Mouse (Mus musculus): ENCODE data around the gene Nup62.
"Not testable (repeated sequence)": the region's sequence is repeated elsewhere in the genome, so short reads cannot be mapped to it uniquely, and the experiment has no call there.

The Nup62 gene

DNA sequence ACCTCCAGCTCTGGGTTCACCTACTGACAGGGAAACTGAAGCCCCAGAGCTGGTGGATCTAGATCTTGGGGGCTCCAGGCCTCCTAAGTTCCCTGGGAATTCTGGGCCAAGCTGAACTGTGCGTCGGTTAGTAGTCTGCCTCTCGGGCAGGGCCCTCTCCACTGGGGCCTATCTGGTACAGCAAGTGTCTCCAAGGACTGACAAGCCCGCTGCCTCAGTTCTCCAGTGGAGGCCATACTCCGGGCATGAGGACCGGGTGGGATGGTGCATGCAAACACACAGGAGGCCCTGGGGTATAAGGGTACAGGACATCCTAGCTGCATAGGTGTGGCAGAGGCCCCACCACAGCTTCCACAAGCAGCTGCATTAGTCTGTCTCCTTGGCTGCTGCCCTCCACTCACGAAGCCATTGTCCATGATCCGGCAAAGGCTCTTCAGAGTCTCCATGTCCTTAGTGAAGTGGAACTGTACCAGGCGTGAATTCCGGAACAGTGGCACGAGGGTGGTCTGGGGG lies 48.1 kb downstream of the Nup62 start:
- DNase-seq (ENCODE audit: low spot score in 2 of 2): no peak

- DNase-seq (ENCODE audit: low spot score in 2 of 2): no peak
Observed at GRCm38 (mm10) chr7:44864595-44865542, 49.0 kb downstream of the Nup62 start.

DNA sequence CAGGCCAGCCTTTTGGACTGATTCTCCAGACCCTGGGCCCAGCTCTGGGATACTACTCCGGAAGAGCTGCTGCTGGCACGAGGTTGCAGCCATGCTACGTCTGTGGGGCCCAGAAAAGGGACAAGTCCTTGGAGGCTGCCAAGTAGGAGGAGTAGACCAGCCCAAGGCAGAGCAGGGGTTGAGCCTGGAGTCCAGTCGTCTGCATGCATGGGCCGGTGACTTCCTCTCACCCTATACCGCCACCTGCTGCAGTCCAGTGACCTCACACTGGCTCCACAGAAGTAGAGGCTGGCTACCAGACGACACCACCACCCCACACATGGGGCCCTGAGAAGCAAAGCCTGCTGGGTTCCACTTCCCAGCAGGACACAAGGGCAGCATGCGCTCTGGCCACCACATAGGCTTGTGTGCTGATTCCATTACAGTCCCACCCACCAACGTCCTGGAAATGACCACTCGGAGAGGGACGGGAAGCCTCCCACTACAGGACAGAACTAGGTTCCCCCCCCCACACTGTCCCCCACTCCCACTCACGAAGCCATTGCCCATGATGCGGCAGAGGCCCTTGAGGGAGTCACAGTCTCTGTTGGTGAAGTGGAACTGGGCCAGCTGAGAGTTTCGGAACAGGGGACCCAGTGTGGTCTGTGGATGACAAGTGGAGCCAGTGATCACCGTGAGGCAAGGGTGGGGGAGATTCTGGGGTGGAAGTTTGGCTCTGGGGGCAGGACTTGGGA lies 50.6 kb downstream of the Nup62 start:
- DNase-seq (ENCODE audit: low spot score in 2 of 2): no peak

DNA sequence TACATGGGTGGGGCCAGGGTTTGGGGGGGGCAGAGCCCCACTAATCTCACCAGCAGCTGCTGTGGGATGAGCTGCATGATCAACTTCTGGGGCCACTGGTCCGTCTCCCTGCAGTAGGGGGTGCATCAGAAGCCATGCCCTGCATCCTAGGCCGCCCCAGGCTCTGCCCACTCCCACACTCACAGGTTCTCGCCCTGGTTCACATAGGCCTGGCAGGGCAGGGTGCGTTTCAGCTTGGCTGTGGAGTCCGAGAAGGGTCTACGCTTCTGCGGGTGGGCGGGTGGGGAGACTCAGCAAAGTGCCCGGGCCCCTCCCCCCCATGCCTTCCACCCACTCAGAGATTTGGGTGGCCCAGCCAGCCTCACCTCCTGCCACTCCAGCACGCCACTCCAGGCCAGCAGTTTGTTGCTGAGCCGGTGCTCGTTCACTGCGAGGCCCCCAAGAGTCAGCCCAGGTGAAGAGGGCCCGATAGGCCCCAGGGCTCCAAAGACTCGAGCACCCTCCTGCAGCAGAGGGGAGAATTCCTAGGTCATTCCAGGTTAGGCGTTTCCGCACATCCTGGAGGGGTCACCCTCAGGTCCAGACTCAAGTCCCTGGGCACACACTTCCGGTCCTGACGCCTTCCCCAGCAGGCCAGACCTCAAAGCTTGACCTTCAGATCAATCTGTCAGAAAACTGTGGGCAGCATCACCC lies 51.3 kb downstream of the Nup62 start:
- no peak for DNase-seq (ENCODE audit: low spot score in 2 of 2)

DNA sequence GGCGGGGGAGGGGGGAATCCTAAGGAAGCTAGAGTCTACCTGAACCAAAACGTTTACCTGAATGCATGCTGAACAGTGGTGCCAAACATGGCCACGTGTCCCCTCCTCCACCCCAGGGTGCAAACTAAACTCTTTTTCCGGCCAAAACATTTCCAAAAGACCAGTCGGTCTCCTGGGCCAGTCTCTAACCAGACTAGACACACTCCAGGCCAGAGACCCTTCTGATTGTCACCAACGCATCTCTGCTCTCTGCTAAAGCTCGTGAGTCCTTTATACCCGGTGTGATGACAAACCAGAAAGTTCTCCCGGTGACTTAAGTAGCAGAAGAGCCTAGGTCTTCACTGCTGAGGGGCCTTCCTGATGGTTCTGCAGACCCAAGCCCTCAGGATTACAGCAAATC lies 51.9 kb downstream of the Nup62 start:
- DNase-seq (ENCODE audit: low spot score in 2 of 2): no peak

DNA sequence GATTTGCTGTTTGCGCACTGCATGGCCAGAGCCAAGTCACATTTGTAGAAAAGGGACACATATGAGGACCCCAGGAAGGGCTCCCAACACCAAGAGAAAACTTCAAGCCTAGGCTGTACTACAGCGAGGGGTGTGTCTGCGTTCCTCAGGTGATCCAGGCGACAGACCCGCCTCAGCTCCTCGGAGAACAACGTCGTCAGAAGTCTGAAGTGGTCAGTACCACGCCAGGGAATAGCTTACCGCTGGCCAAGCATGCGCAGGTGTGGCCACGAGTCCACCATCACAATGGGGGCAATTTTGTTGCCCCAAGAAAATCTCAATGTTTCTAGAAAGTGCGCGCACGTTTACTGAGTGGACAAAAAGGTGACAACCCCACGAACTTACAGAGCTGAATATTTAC lies 52.6 kb downstream of the Nup62 start:
- DNase-seq (ENCODE audit: low spot score in 2 of 2): no peak

- peak in 1 of 2 experiments; percentile 62 for DNase-seq (ENCODE audit: low spot score in 2 of 2)
Observed at GRCm38 (mm10) chr7:44868919-44869696, 53.2 kb downstream of the Nup62 start.

DNA sequence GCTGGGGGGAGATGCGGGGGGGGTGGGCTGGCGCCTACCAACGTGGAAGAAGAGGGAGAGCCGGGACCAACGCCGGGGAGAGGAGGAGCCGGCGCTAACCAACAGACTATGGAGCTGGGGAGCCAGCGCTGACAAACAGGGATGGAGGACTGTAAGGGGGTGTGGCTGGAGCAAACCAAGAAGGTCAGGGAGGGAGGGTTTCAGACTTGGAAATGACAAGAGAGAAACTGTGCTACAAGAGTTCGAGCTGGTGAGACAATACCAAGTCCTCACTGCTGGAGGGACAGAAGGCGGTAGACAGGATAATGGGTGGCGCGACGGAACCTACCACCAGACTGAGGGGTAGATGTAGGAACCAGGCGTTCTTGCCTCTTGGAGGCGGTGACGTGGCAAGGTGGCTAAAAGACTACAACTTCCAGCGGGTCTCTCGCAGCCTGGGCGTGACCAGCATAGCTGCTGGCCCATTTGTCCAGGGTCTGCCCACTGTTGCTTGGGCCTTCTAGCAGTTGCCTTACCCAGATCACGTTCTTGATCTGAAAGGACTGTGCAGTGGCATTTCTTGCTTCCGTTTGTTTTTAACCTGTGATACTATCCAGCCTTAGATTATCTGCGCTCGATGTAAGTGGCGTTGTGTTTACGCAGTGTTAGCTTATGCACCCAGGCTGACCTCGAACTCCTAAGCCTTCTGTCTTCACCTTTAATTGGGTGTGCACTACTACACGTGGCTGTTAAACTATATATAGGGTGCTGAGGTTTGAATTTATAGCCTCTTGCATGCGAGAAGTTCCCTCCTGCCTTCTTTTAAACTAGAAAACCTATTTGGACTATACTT lies 54.0 kb downstream of the Nup62 start, which contains the start of gene Ptov1:
Gene Ptov1 (minus strand): TSS at position 92 of the 832 bp plus-strand sequence.
- DNase-seq (ENCODE audit: low spot score in 2 of 2): peak; percentile 92 to 97

GRCm38 (mm10) chr7:44870614-44871013 lies 54.7 kb downstream of the Nup62 start:
- DNase-seq (ENCODE audit: low spot score in 2 of 2): no peak

- DNase-seq (ENCODE audit: low spot score in 2 of 2): no peak
Observed at GRCm38 (mm10) chr7:44871181-44871580, 55.3 kb downstream of the Nup62 start.

DNA sequence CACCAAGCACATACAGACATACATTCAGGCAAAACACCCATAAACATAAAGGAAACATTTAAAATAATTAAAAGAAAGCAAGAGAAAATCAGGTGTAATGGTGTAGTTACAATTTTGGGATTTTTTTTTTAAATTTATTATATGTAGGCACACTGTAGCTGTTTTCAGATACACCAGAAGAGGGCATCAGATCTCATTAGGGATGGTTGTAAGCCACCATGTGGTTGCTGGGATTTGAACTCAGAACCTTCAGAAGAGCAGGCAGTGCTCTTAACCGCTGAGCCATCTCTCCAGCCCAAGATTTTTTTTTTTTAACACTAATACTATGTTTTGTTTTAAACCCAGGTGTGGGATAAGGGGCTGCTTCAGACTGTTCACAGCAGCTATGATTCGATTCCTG lies 55.9 kb downstream of the Nup62 start:
- not testable (repeated sequence) for DNase-seq (ENCODE audit: low spot score in 2 of 2)

- no peak for DNase-seq (ENCODE audit: low spot score in 2 of 2)
Observed at GRCm38 (mm10) chr7:44877833-44878232, 61.9 kb downstream of the Nup62 start.
